Mouse (Mus musculus) hindbrain, embryonic 10.5 days (tissue): Measurements from ENCODE around the gene Sox2. TPM values are rescaled to one million over a fixed set of nuclear protein-coding genes. Genes with fewer than 3 reads are reported as not detected.

Experiments
- DNase-seq: peaks from one replicate; pipeline ENCODE4 v3.0.0-alpha.2; 2017; ENCODE audit warnings: low spot score
- H3K27ac ChIP-seq: fragments of 300-500 bp; sonication (generic); 2 replicates; pipeline ENCODE4 v1.5.1; 2016; ENCODE audit warnings: mild to moderate bottlenecking, moderate library complexity
- H3K27me3 ChIP-seq: fragments of 300-500 bp; sonication (generic); 2 replicates; pipeline ENCODE4 v1.6.1; 2016; ENCODE audit warnings: mild to moderate bottlenecking; ENCODE audit not compliant: poor library complexity, insufficient read depth, severe bottlenecking
- H3K36me3 ChIP-seq: fragments of 300-500 bp; sonication (generic); 2 replicates; pipeline ENCODE4 v1.6.1; 2016; ENCODE audit warnings: mild to moderate bottlenecking, moderate library complexity
- H3K4me1 ChIP-seq: fragments of 300-500 bp; sonication (generic); replicated peaks from 2 replicates; pipeline ENCODE4 v1.6.1; 2016; ENCODE audit warnings: mild to moderate bottlenecking
- H3K4me3 ChIP-seq: fragments of 300-500 bp; sonication (generic); 2 replicates; pipeline ENCODE4 v1.5.1; 2016; ENCODE audit warnings: mild to moderate bottlenecking, moderate library complexity
- H3K9me3 ChIP-seq: fragments of 300-500 bp; sonication (generic); 2 replicates; pipeline ENCODE4 v1.6.1; 2016; ENCODE audit warnings: mild to moderate bottlenecking, moderate library complexity
- WGBS: fragments of 180-500 bp; shearing (Covaris S2); methylation state at CpG from one replicate; pipeline ENCODE4 v1.1.7; 2016; 5-methylcytosine and 5-hydroxymethylcytosine counted together
- polyA plus RNA-seq: library from polyadenylated mRNA; unstranded; fragments of >200 nt; fragmentation: Nextera tagmentation; extraction: Ambion mirVana; gene quantifications from 2 replicates; pipeline ENCODE4 v1.2.1, GENCODE M21; 2016

Sox2 gene
- polyA plus RNA-seq, 1 experiment from 2014 or later: 24.2 TPM

DNA sequence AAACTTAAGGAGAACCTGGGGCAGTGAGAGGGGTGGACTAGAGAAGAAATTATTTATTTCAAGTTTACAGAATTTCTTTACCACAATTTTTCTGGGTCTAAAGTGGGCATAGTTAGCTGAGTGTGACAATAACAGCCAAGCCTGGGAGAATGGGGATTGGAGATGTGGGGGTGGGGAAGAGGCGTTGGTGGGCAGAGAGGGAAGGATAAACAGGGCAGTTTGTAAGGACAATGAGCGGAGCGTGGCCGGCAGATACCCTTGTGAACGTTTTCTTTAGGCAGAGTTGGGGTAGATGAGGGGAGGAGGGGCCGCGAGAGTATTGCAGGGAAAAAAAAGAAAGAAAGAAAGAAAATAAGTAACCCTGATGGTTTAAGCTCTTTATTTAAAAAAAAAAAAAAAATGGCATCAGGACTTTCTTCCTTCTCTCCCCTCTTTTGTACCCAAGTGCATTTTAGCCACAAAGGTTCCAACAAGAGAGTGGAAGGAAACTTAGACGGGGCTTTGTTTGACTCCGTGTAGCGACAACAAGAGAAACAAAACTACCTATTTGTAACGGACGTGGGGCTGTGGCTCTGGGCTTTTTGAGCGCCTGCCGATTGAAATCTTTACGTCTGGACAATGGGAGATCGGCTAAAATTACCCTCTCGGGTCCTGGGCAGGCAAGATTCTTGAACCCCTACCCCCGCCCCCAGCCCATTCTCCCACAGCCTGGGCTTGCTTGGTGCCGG is 1.9 kb upstream of the Sox2 start:
- Histone ChIP-seq H3K27ac (peak overlapping the region; percentile 93), H3K9me3 (no peaks in the 10 kb centered on the region), H3K27me3 (peaks cover 55% of the 10 kb centered on the region), H3K36me3 (peaks cover 13% of the 10 kb centered on the region), H3K4me1 (peaks cover 50% of the 10 kb centered on the region), H3K4me3 (peak overlapping the region; percentile 68)
- peak; percentile 63 for DNase-seq
- under 1% methylated on average over 19 of the region's 19 CpGs for WGBS

DNA sequence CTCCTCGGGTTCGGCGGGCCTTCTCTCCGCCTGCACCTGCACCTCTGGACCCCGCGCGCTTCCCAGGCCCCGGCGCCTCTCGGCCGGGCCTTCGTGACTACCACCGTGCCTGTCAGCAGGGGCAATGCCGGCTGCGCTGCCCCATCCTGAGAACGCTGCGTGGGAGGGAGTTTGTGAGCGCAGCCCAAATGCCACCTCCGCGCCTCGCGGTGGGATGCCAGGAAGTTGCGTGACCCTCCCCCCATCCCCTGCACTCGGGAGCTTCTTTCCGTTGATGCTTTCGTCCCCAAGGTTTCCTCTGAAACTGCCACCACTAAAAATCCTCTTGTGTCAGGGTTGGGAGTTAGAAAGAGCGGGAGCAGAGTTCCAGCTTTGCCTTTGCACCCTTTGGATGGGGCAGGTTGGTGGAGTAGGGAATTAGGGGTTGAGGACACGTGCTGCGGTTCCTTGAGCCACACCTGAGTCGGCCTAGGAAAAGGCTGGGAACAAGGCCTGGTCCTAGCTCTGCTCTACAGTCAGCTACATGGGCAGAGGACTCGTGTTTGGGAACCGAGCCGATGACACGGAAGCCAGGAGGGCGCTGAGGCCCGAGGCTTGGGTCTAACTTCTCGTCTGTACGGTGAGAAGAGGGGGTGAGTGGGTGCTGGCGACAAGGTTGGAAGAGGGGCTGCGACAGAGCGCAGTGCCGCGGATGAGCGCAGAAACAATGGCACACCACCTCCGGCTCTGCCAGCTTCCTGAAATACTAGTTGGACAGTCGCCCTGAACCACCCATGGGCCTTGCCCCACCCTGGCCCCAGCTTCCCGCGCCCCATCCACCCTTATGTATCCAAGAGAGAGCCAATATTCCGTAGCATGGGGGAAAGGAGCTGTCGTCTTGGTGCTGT is 1.1 kb upstream of the Sox2 start:
- DNase-seq: peak; percentile 72
- WGBS: under 1% methylated on average over 50 of the region's 50 CpGs
- Histone ChIP-seq H3K9me3 (no peaks in the 10 kb centered on the region), H3K27me3 (peaks cover 47% of the 10 kb centered on the region), H3K4me1 (peaks cover 41% of the 10 kb centered on the region), H3K27ac (peak overlapping the region; percentile 93), H3K36me3 (peaks cover 13% of the 10 kb centered on the region), H3K4me3 (peak overlapping the region; percentile 68)

- H3K36me3 ChIP-seq: peaks cover 13% of the 10 kb centered on the region
- peaks cover 42% of the 10 kb centered on the region for H3K4me1 ChIP-seq
- peak overlapping the region; percentile 68 for H3K4me3 ChIP-seq
- under 1% methylated on average over 67 of the region's 67 CpGs for WGBS
- peak overlapping the region; percentile 93 for H3K27ac ChIP-seq
- H3K9me3 ChIP-seq: no peaks in the 10 kb centered on the region
- peaks cover 36% of the 10 kb centered on the region for H3K27me3 ChIP-seq
- DNase-seq: peak; percentile 77
Measured at GRCm38 (mm10) chr3:34650621-34651361, 586 bp downstream of the Sox2 start.

DNA sequence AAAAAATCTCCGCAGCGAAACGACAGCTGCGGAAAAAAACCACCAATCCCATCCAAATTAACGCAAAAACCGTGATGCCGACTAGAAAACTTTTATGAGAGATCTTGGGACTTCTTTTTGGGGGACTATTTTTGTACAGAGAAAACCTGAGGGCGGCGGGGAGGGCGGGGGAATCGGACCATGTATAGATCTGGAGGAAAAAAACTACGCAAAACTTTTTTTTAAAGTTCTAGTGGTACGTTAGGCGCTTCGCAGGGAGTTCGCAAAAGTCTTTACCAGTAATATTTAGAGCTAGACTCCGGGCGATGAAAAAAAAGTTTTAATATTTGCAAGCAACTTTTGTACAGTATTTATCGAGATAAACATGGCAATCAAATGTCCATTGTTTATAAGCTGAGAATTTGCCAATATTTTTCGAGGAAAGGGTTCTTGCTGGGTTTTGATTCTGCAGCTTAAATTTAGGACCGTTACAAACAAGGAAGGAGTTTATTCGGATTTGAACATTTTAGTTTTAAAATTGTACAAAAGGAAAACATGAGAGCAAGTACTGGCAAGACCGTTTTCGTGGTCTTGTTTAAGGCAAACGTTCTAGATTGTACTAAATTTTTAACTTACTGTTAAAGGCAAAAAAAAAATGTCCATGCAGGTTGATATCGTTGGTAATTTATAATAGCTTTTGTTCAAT is 1.4 kb downstream of the Sox2 start:
- 1% methylated on average over 26 of the region's 26 CpGs for WGBS
- DNase-seq: no peak
- Histone ChIP-seq H3K27ac (peak overlapping the region; percentile 93), H3K9me3 (no peaks in the 10 kb centered on the region), H3K36me3 (peaks cover 13% of the 10 kb centered on the region), H3K4me1 (peaks cover 42% of the 10 kb centered on the region), H3K27me3 (peaks cover 35% of the 10 kb centered on the region), H3K4me3 (peak overlapping the region; percentile 68)

DNA sequence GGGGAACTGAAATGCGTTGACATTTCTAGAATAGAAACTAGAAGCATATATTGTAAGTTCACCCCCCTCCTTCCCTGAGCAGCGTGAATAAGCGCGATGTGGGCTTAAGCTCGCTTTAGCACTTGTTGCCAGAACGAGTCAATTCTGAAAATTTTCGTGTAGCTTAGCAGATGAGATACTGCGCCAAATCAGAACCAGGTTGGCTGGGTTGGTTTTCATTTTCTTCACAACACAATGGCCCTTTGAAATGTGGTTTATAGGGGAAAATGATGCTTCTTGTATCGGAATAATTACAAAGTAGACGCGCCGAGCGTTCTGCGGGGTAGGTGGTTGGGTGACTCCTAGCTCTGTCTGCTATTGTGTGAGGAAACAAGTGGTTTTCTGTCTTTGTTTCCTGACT is 2.4 kb downstream of the Sox2 start:
- H3K9me3 ChIP-seq: no peaks in the 10 kb centered on the region
- peaks cover 36% of the 10 kb centered on the region for H3K27me3 ChIP-seq
- H3K4me3 ChIP-seq: peak overlapping the region; percentile 68
- peak overlapping the region; percentile 93 for H3K27ac ChIP-seq
- peak; percentile 61 for DNase-seq
- H3K4me1 ChIP-seq: peaks cover 47% of the 10 kb centered on the region
- under 1% methylated on average over 14 of the region's 14 CpGs for WGBS
- H3K36me3 ChIP-seq: peaks cover 21% of the 10 kb centered on the region

DNA sequence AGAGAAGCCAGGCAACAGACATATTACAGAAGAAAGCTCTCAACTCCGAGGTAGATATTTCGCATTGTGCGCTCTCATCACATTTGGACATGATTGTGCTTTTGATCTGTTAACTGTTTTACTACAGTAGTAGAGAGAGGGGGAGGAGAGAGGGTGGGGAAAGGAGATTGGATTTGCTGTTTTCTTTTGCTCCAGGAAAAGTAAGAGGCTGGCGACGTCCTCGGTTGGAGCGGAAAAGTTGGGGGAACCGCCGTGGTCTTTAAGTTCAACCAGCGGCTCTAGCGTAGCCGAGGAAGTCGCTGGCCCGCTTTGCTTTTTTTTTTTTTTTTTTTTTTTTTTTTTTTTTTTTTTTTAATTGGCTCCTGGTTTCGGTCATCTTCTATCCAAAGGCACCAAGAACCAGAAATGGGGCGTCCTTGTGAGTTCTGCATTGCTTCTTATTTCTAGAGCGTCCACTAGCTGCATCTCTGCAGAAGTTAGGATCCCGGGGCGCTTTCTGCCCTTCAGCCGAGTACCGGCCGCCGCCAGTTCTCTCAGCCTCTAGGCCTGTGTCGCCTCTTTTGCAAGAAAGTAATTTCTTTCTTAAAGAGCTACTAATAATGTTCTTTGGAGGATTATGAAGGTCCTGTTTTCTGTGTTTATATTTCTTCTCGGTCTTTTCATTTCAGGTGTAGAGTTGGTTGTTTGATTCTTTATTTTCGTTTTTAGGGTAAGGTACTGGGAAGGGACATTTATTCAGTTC is 3.2 kb downstream of the Sox2 start:
- Histone ChIP-seq H3K27me3 (peaks cover 44% of the 10 kb centered on the region), H3K36me3 (peaks cover 25% of the 10 kb centered on the region), H3K27ac (peak overlapping the region; percentile 93), H3K9me3 (no peaks in the 10 kb centered on the region), H3K4me1 (peaks cover 52% of the 10 kb centered on the region), H3K4me3 (peak overlapping the region; percentile 68)
- WGBS: under 1% methylated on average over 26 of the region's 26 CpGs
- DNase-seq: peak; percentile 51

DNA sequence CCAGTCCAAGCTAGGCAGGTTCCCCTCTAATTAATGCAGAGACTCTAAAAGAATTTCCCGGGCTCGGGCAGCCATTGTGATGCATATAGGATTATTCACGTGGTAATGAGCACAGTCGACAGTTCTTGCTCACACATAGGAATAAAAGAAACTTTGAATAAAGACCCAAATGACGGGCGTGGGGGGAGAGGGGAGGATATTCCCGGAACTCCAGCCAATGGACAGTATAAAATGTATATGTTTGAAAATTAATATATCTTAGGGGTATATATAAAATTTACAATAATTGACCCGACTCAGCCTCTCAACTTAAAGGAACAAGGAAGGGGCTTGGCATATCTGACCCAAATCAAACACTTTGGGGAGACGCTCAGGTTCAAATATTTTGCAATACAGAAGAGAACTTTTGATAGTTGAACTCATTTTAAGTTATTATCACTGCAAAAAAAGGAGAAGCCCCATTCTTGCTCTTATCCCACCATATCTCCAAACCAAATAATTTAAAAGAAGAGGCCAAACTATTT is 3.8 kb downstream of the Sox2 start:
- 1% methylated on average over 9 of the region's 9 CpGs for WGBS
- peaks cover 25% of the 10 kb centered on the region for H3K36me3 ChIP-seq
- DNase-seq: peak; percentile 76

DNA sequence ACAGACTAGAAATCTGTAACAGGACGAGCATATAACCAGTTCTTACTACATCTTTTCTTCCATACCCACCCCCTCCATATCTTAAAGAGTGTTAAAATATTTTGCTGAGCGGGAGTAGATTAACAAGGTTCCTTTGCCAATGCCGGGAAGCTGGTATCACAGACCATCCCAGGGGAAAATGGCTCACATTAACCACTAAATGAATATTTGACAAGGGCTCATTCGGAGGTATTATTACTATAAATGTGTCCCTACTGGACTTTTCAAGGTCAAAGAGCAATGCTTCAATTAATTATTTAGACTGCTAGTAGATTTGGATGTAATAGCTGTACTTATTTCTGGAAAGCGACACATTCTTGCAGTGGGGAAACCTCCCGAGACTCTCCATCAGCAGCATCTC is 4.6 kb downstream of the Sox2 start:
- peaks cover 48% of the 10 kb centered on the region for H3K27me3 ChIP-seq
- peak overlapping the region; percentile 93 for H3K27ac ChIP-seq
- H3K4me3 ChIP-seq: peak overlapping the region; percentile 68
- peaks cover 25% of the 10 kb centered on the region for H3K36me3 ChIP-seq
- no peak for DNase-seq
- WGBS: 9% methylated on average over 6 of the region's 6 CpGs
- no peaks in the 10 kb centered on the region for H3K9me3 ChIP-seq
- H3K4me1 ChIP-seq: peaks cover 53% of the 10 kb centered on the region

More for the DNA sequence above, 3.8 kb downstream of the Sox2 start:
- Histone ChIP-seq H3K27ac (peak overlapping the region; percentile 93), H3K4me1 (peaks cover 52% of the 10 kb centered on the region), H3K27me3 (peaks cover 46% of the 10 kb centered on the region), H3K9me3 (no peaks in the 10 kb centered on the region), H3K4me3 (peak overlapping the region; percentile 68)

GRCm38 (mm10) chr3:34655311-34656075 is 5.3 kb downstream of the Sox2 start:
- Histone ChIP-seq H3K36me3 (peaks cover 25% of the 10 kb centered on the region), H3K9me3 (no peaks in the 10 kb centered on the region), H3K4me3 (peak overlapping the region; percentile 68), H3K27me3 (peaks cover 53% of the 10 kb centered on the region), H3K27ac (peak overlapping the region; percentile 93), H3K4me1 (peaks cover 60% of the 10 kb centered on the region)
- DNase-seq: peak; percentile 32
- 6% methylated on average over 11 of the region's 11 CpGs for WGBS

- no peak for DNase-seq
- H3K36me3 ChIP-seq: peaks cover 18% of the 10 kb centered on the region
- H3K9me3 ChIP-seq: no peaks in the 10 kb centered on the region
- H3K4me1 ChIP-seq: peaks cover 62% of the 10 kb centered on the region
- peaks cover 55% of the 10 kb centered on the region for H3K27me3 ChIP-seq
- H3K27ac ChIP-seq: peak overlapping the region; percentile 93
- WGBS: 4% methylated on average over 3 of the region's 3 CpGs
- peak overlapping the region; percentile 68 for H3K4me3 ChIP-seq
Measured at GRCm38 (mm10) chr3:34656153-34656552, 5.9 kb downstream of the Sox2 start.
